Mouse (Mus musculus): ENCODE data around the gene Ddi2. TPM values are rescaled to one million over a fixed set of nuclear protein-coding genes. Genes with fewer than 3 reads are reported as not detected.

The Ddi2 gene
- polyA plus RNA-seq, 1 experiment from 2014 or later = 37.7 TPM

- Histone ChIP-seq H3K4me3 (ENCODE audit: inconsistent target) (no peak overlapping the region), H3K36me3 (ENCODE audit: inconsistent target) (peaks cover 81% of the 10 kb centered on the region), H3K79me2 (ENCODE audit: inconsistent target) (peaks cover 77% of the 10 kb centered on the region), H3K27ac (no peak overlapping the region)
- WGBS (ENCODE audit: missing documents) = 93% methylated on average over 8 of the region's 8 CpGs
Observed at GRCm38 (mm10) chr4:141694719-141695118, 28.5 kb downstream of the Ddi2 start.

DNA sequence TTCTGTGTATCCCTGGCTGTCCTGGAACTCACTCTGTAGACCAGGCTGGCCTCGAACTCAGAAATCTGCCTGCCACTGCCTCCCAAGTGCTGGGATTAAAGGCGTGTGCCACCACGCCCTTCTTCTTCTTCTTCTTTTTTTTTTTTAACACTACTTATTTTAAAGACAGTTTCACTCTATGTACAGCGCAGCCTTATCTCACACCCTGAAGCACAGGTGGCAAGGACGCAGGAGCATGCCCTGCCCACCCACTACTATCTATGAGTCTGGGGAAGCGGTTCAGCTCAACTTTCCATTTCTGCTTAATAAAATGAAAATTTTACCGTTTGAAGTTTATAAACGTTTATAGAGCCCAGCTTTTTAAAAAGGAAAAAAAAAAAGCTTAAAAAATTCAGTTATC lies 34.7 kb downstream of the Ddi2 start:
- Histone ChIP-seq H3K36me3 (ENCODE audit: inconsistent target) (peaks cover 94% of the 10 kb centered on the region), H3K27ac (no peak overlapping the region), H3K79me2 (ENCODE audit: inconsistent target) (peaks cover 52% of the 10 kb centered on the region; the same call in 1 of the 2 replicates), H3K4me3 (ENCODE audit: inconsistent target) (no peak overlapping the region)
- WGBS (ENCODE audit: missing documents) = 91% methylated on average over 5 of the region's 8 CpGs

DNA sequence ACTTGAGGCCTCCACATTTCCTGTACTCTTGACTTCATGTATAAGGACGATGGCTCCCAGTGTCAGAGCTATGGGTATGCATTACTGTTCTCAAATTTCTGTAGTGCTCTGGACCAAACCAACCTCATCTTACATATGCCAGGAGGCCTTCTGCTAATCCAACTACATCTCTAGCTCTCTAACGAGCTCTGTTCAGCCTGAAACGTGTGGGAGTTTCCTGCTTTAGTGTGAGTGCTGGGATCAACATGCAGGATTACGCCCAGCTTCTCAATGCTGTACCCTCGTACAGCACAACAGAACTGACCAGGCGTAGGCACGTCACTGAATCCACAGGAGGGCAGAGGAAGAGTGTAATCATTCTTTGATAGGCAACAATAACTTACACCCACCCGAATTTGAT lies 36.7 kb downstream of the Ddi2 start:
- Histone ChIP-seq H3K27ac (no peak overlapping the region), H3K36me3 (ENCODE audit: inconsistent target) (peaks cover 78% of the 10 kb centered on the region), H3K4me3 (ENCODE audit: inconsistent target) (no peak overlapping the region), H3K79me2 (ENCODE audit: inconsistent target) (peaks cover 60% of the 10 kb centered on the region; the same call in 1 of the 2 replicates)
- WGBS (ENCODE audit: missing documents) = 96% methylated on average over 8 of the region's 8 CpGs

GRCm38 (mm10) chr4:141686093-141686492 lies 37.1 kb downstream of the Ddi2 start:
- Histone ChIP-seq H3K36me3 (ENCODE audit: inconsistent target) (peaks cover 74% of the 10 kb centered on the region), H3K79me2 (ENCODE audit: inconsistent target) (peaks cover 61% of the 10 kb centered on the region; the same call in 1 of the 2 replicates), H3K27ac (no peak overlapping the region), H3K4me3 (ENCODE audit: inconsistent target) (no peak overlapping the region)
- WGBS (ENCODE audit: missing documents) = 94% methylated on average over 3 of the region's 3 CpGs

GRCm38 (mm10) chr4:141685499-141685898 lies 37.7 kb downstream of the Ddi2 start, which contains the start of gene Rsc1a1:
TSS of gene Rsc1a1 (minus strand) at chr4:141685599.
- peaks cover 69% of the 10 kb centered on the region for H3K36me3 ChIP-seq (ENCODE audit: inconsistent target)
- 98% methylated on average over 6 of the region's 6 CpGs for WGBS (ENCODE audit: missing documents)

DNA sequence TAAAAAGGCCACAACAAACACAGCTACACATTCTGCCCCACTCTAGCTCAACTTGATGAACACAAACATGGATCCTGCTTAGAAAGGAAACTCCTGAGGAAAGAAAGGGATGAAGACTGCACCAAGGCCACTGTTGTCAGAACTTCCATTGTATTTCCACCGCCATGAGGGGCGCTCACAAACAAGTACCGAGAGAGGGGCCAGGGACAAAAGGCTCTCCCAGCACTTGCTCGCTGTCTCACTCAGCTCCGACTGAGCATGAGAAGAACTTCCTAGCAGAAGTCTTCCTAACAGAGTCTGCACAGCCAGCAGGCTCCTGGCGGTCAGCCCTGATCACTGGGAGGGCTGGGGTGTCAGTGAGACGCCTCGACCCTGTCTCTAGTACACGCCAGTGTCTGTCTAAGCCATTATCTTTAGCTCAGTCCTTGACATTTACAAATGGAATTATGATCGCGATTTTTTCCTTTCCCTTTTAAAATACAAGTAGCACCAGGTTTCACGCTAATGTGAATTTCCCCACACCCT lies 40.5 kb downstream of the Ddi2 start:
- Histone ChIP-seq H3K27ac (no peak overlapping the region), H3K79me2 (ENCODE audit: inconsistent target) (peaks cover 66% of the 10 kb centered on the region; the same call in 1 of the 2 replicates), H3K36me3 (ENCODE audit: inconsistent target) (peaks cover 43% of the 10 kb centered on the region), H3K4me3 (ENCODE audit: inconsistent target) (no peak overlapping the region)
- 94% methylated on average over 12 of the region's 12 CpGs for WGBS (ENCODE audit: missing documents)

More at GRCm38 (mm10) chr4:141685499-141685898, 37.7 kb downstream of the Ddi2 start, which contains the start of gene Rsc1a1:
- Histone ChIP-seq H3K4me3 (ENCODE audit: inconsistent target) (no peak within 1 kb of the TSS), H3K79me2 (ENCODE audit: inconsistent target) (peaks cover 66% of the 10 kb centered on the region; the same call in 1 of the 2 replicates), H3K27ac (no peak within 1 kb of the TSS)

DNA sequence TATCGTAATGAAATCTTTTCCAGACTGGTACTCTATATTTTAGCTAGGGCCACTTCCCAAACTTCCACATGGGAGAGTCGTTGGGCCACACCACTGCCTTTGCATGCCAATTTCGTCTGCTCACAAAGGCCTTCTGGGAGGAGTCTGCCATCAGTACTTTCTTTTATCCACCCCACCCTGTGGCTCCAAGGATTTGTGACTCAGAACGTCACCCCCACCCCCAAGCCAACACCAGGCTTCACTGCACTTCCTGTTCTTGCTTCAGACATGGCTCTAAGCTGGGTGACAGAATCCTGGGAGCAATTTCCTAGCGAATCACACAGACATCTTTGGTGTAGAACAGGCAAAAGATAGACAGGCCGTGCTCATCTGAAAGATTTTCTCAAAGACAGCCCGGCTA lies 41.5 kb downstream of the Ddi2 start:
- 58% methylated on average over 7 of the region's 7 CpGs for WGBS (ENCODE audit: missing documents)
- peaks cover 36% of the 10 kb centered on the region for H3K36me3 ChIP-seq (ENCODE audit: inconsistent target)
- H3K4me3 ChIP-seq (ENCODE audit: inconsistent target) = no peak overlapping the region
- H3K27ac ChIP-seq = peak overlapping the region; percentile 19
- peaks cover 62% of the 10 kb centered on the region; the same call in 1 of the 2 replicates for H3K79me2 ChIP-seq (ENCODE audit: inconsistent target)

- H3K4me3 ChIP-seq (ENCODE audit: inconsistent target) = no peak overlapping the region
- H3K79me2 ChIP-seq (ENCODE audit: inconsistent target) = peaks cover 53% of the 10 kb centered on the region; the same call in 1 of the 2 replicates
- H3K27ac ChIP-seq = no peak overlapping the region
- 94% methylated on average over 12 of the region's 12 CpGs for WGBS (ENCODE audit: missing documents)
- peaks cover 28% of the 10 kb centered on the region for H3K36me3 ChIP-seq (ENCODE audit: inconsistent target)
Observed at GRCm38 (mm10) chr4:141680892-141681291, 42.3 kb downstream of the Ddi2 start.

DNA sequence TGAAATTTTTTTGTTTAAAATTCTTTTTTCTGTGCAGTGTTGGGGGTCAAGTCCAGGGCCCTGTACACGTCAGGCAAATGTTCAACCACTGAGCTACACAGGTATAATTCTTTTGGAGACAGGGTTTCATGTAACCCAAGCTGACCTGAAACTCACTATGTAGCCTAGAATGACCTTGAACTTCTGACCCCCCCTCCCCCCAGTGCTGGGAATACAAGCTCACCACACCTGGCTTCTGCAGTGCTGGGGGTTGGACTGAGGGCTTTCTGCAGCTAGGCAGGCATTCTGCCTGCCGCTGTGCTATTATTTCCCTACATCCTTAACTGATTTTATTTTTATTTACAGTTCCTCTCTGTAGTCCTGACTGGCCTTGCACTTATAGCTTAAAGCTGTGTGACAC lies 44.2 kb downstream of the Ddi2 start:
- no peak overlapping the region for H3K4me3 ChIP-seq (ENCODE audit: inconsistent target)
- H3K79me2 ChIP-seq (ENCODE audit: inconsistent target) = peaks cover 34% of the 10 kb centered on the region; the same call in 1 of the 2 replicates
- H3K27ac ChIP-seq = no peak overlapping the region
- H3K36me3 ChIP-seq (ENCODE audit: inconsistent target) = peaks cover 9% of the 10 kb centered on the region
- WGBS (ENCODE audit: missing documents) = 100% methylated on average over 1 of the region's 2 CpGs

DNA sequence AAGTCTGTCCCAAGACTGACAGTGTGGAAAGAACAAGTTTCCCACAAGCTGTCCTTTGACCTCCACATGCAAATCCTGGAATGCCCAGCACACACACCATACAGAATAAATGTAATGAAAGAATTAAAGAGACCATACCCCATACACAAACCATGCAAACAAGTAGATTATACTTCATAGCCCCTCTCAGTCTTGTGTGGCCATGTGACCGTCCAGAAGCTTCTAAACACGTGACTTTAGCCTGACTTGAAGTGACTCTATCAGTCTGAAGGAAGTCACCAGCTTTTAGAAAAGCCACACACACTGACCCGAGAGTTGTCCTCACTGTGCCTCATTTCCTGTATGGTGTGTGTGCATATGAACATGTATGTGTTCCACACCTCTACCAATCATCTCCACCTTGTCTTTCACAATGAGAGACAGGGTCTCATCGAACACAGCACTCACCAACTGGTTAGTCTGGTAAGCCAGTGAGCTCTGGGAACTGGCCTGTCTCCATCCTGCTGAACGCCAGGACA lies 46.7 kb downstream of the Ddi2 start:
- H3K4me3 ChIP-seq (ENCODE audit: inconsistent target) = no peak overlapping the region
- H3K36me3 ChIP-seq (ENCODE audit: inconsistent target) = no peaks in the 10 kb centered on the region
- WGBS (ENCODE audit: missing documents) = 59% methylated on average over 5 of the region's 5 CpGs
- peaks cover 9% of the 10 kb centered on the region; the same call in 1 of the 2 replicates for H3K79me2 ChIP-seq (ENCODE audit: inconsistent target)
- peak overlapping the region; percentile 61 for H3K27ac ChIP-seq

- 82% methylated on average over 13 of the region's 13 CpGs for WGBS (ENCODE audit: missing documents)
- Histone ChIP-seq H3K36me3 (ENCODE audit: inconsistent target) (no peaks in the 10 kb centered on the region), H3K4me3 (ENCODE audit: inconsistent target) (no peak overlapping the region), H3K27ac (peak overlapping the region; percentile 96), H3K79me2 (ENCODE audit: inconsistent target) (no peaks in the 10 kb centered on the region)
Observed at GRCm38 (mm10) chr4:141672325-141672724, 50.9 kb downstream of the Ddi2 start.

DNA sequence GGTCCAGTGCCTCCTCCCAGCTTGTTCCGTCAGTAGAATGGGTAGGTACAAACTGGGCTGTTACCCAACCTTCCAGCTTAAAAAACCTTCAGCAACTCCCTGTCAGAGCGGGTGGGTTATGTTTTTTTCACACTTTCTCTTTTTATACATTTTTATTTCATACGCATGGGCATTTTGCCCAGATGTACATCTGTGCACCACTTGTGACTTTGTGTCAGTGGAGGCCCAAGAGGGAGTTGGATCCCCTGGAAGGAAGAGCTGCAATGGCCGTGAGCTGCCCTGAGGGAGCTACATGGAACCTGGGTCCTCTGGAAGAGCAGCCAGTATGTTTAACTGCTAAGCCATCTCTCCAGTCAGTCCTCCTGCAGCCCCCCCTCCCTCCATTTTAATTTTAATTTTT lies 51.8 kb downstream of the Ddi2 start:
- no peaks in the 10 kb centered on the region for H3K79me2 ChIP-seq (ENCODE audit: inconsistent target)
- no peak overlapping the region for H3K4me3 ChIP-seq (ENCODE audit: inconsistent target)
- WGBS (ENCODE audit: missing documents) = 94% methylated on average over 4 of the region's 4 CpGs
- peak overlapping the region; percentile 96 for H3K27ac ChIP-seq
- H3K36me3 ChIP-seq (ENCODE audit: inconsistent target) = no peaks in the 10 kb centered on the region

DNA sequence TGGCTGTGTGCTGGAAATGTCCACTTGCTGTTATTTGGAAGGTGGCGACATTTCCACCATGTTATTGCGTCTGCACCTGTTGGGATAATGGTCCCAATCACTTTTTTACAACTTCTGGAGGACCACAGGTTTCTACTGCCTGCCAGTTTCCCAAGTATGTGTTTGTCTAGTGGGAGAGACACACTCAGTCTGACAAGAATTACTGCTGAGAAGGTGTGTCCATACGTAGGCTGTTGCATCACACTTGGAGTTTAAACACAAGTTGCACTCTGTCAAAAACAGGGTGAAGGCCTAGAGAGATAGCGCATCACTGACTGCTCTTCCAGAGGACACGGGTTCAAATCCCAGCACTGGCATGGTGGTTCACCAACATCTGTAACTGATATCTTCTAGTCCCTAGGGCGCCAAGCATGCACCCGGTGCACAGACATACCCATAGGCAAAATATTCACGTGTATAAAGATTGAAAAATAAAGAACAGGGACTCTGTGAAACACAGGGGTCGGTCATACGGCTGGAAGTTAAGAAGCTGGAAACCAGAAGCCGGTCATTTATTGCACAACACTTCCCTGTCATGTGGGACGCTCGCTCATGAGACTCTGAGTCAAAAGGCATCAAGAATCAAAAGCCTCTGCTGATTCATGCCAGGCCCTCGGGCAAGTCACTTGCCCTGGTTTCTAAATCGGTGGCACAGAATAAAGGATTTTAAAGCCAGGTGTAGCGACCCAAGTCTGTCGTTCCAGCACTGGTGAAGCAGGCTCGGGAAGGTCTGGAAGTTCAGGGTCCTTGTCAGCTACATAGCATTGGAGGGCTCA lies 53.1 kb downstream of the Ddi2 start:
- Histone ChIP-seq H3K36me3 (ENCODE audit: inconsistent target) (no peaks in the 10 kb centered on the region), H3K79me2 (ENCODE audit: inconsistent target) (peaks cover under 1% of the 10 kb centered on the region; the same call in 1 of the 2 replicates), H3K4me3 (ENCODE audit: inconsistent target) (no peak overlapping the region), H3K27ac (peak overlapping the region; percentile 96)
- 38% methylated on average over 18 of the region's 18 CpGs for WGBS (ENCODE audit: missing documents)

GRCm38 (mm10) chr4:141664799-141665198 lies 58.4 kb downstream of the Ddi2 start, which contains the start of gene Plekhm2:
TSS of gene Plekhm2 (minus strand) at chr4:141664899.
- H3K27ac ChIP-seq = peak within 1 kb of the TSS; percentile 97
- WGBS (ENCODE audit: missing documents) = 82% methylated on average over 8 of the region's 8 CpGs

More at GRCm38 (mm10) chr4:141664799-141665198, 58.4 kb downstream of the Ddi2 start, which contains the start of gene Plekhm2:
- peak within 1 kb of the TSS; percentile 73 for H3K4me3 ChIP-seq (ENCODE audit: inconsistent target)
- peaks cover 50% of the 10 kb centered on the region for H3K79me2 ChIP-seq (ENCODE audit: inconsistent target)
- H3K36me3 ChIP-seq (ENCODE audit: inconsistent target) = peaks cover 12% of the 10 kb centered on the region; the same call in 1 of the 2 replicates

All from macrophage (primary cell).